23 mouse cellular contexts compared by ENCODE assay signal in genomic region chr5:129085153-129085552, GRCm38 (mm10). TPM values are rescaled to one million over a fixed set of nuclear protein-coding genes. Genes with fewer than 3 reads are reported as not detected.
A peak's percentile ranks its signal among the peaks of the same experiment; 100 is the strongest.
DNase-seq lines count a peak whose midpoint lies in the region; ATAC-seq and TF ChIP-seq lines count a peak whose summit lies in the region.
"Had no signal": no experiment of that assay in that cellular context is flagged by ENCODE, and none has a peak within 500 bp of the region (broad histone marks: within the 10 kb centered on the region; RNA-seq: fewer than 3 reads in every experiment).

No protein-coding gene starts in this region.

- no peak for ATAC-seq in midbrain, embryonic 11.5 days (ENCODE audit: low FRiP score)
- no peak for ATAC-seq in midbrain, embryonic 13.5 days
- ATAC-seq in midbrain, embryonic 16.5 days, result peak; percentile 14; the same call in 1 of the 2 replicates
- ATAC-seq in midbrain, embryonic 15.5 days (replicated peaks), result no peak
- ATAC-seq: activated CD4-positive, CD25-positive, alpha-beta regulatory T cell, adult 4 months; CD4-positive, CD25-positive, alpha-beta regulatory T cell, adult 4 months; forebrain, embryonic 13.5 days; forebrain, embryonic 15.5 days; Patski had no signal

- no peaks in the 10 kb centered on the region for H3K4me1 ChIP-seq in midbrain, embryonic 11.5 days (ENCODE audit: control insufficient read depth, insufficient read depth, low read length)
- H3K4me1 ChIP-seq in midbrain, embryonic 13.5 days (replicated peaks), result no peaks in the 10 kb centered on the region
- no peaks in the 10 kb centered on the region for H3K4me1 ChIP-seq in midbrain, embryonic 16.5 days (ENCODE audit: control insufficient read depth, insufficient read depth, low read length)
- no peaks in the 10 kb centered on the region for H3K4me1 ChIP-seq in midbrain, embryonic 15.5 days
- H3K4me1 ChIP-seq: embryonic facial prominence, embryonic 12.5 days; forebrain, embryonic 13.5 days; forebrain, embryonic 15.5 days had no signal

- no peak for DNase-seq in layer of hippocampus, adult 2 months (ENCODE audit: low spot score in 2 of 2)
- DNase-seq in layer of hippocampus, postnatal 14 days (ENCODE audit: low spot score in 2 of 2), result no peak
- DNase-seq in midbrain, embryonic 11.5 days (ENCODE audit: low spot score, missing footprints), result peak; percentile 51
- DNase-seq: adrenal gland, adult 8-10 months; adrenal gland, postnatal 14 days; adrenal gland, postnatal 36 days; cerebellum, adult 11-12 months; cerebellum, adult 2 months; cerebellum, adult 9-10 months; cerebellum, postnatal 10 days; cerebellum, postnatal 25 days had no signal

- no peak overlapping the region for H3K9ac ChIP-seq in midbrain, embryonic 11.5 days (ENCODE audit: low read length)
- H3K9ac ChIP-seq in midbrain, embryonic 13.5 days (replicated peaks), result no peak overlapping the region
- no peak overlapping the region for H3K9ac ChIP-seq in midbrain, embryonic 16.5 days (ENCODE audit: low read depth, low read length)
- no peak overlapping the region for H3K9ac ChIP-seq in midbrain, embryonic 15.5 days
- H3K9ac ChIP-seq: embryonic facial prominence, embryonic 12.5 days; forebrain, embryonic 13.5 days; forebrain, embryonic 15.5 days had no signal

- H3K4me3 ChIP-seq in layer of hippocampus, adult 2 months, result no peak overlapping the region
- H3K4me3 ChIP-seq in midbrain, embryonic 11.5 days (ENCODE audit: low read depth, low read length), result no peak overlapping the region
- H3K4me3 ChIP-seq in midbrain, embryonic 13.5 days (replicated peaks), result no peak overlapping the region
- no peak overlapping the region for H3K4me3 ChIP-seq in midbrain, embryonic 16.5 days (ENCODE audit: low read depth, low read length)
- H3K4me3 ChIP-seq in midbrain, embryonic 15.5 days, result no peak overlapping the region
- H3K4me3 ChIP-seq: embryonic facial prominence, embryonic 10.5 days; embryonic facial prominence, embryonic 12.5 days; forebrain, embryonic 13.5 days; forebrain, embryonic 15.5 days had no signal

- H3K36me3 ChIP-seq in midbrain, embryonic 11.5 days (ENCODE audit: control insufficient read depth, insufficient read depth, low read length), result no peaks in the 10 kb centered on the region
- no peaks in the 10 kb centered on the region for H3K36me3 ChIP-seq in midbrain, embryonic 13.5 days
- H3K36me3 ChIP-seq in midbrain, embryonic 16.5 days (ENCODE audit: control insufficient read depth, insufficient read depth, low read length), result no peaks in the 10 kb centered on the region
- no peaks in the 10 kb centered on the region for H3K36me3 ChIP-seq in midbrain, embryonic 15.5 days (replicated peaks)
- H3K36me3 ChIP-seq: embryonic facial prominence, embryonic 10.5 days; embryonic facial prominence, embryonic 12.5 days; forebrain, embryonic 15.5 days; G1E had no signal

- no peak overlapping the region for H3K4me2 ChIP-seq in midbrain, embryonic 11.5 days
- H3K4me2 ChIP-seq in midbrain, embryonic 13.5 days (replicated peaks), result no peak overlapping the region
- no peak overlapping the region for H3K4me2 ChIP-seq in midbrain, embryonic 16.5 days (ENCODE audit: low read length)
- H3K4me2 ChIP-seq in midbrain, embryonic 15.5 days, result no peak overlapping the region
- H3K4me2 ChIP-seq: embryonic facial prominence, embryonic 12.5 days; forebrain, embryonic 13.5 days; forebrain, embryonic 15.5 days had no signal

- H3K9me3 ChIP-seq in midbrain, embryonic 11.5 days (ENCODE audit: control insufficient read depth, low read length), result no peaks in the 10 kb centered on the region
- H3K9me3 ChIP-seq in midbrain, embryonic 13.5 days, result no peaks in the 10 kb centered on the region
- H3K9me3 ChIP-seq in midbrain, embryonic 16.5 days (replicated peaks; ENCODE audit: control insufficient read depth, low read length, poor library complexity, severe bottlenecking), result no peaks in the 10 kb centered on the region
- H3K9me3 ChIP-seq in midbrain, embryonic 15.5 days, result no peaks in the 10 kb centered on the region
- H3K9me3 ChIP-seq: embryonic facial prominence, embryonic 10.5 days; embryonic facial prominence, embryonic 12.5 days; forebrain, embryonic 13.5 days; forebrain, embryonic 15.5 days had no signal

- H3K27ac ChIP-seq in layer of hippocampus, adult 2 months, result peak overlapping the region; percentile 12; the same call in 1 of the 2 replicates
- no peak overlapping the region for H3K27ac ChIP-seq in midbrain, embryonic 11.5 days (ENCODE audit: low read depth, low read length)
- no peak overlapping the region for H3K27ac ChIP-seq in midbrain, embryonic 13.5 days
- H3K27ac ChIP-seq in midbrain, embryonic 16.5 days (ENCODE audit: low read length), result no peak overlapping the region
- no peak overlapping the region for H3K27ac ChIP-seq in midbrain, embryonic 15.5 days
- H3K27ac ChIP-seq: embryonic facial prominence, embryonic 10.5 days; embryonic facial prominence, embryonic 12.5 days; forebrain, embryonic 13.5 days; forebrain, embryonic 15.5 days had no signal

- no peak for TF ChIP-seq CTCF in layer of hippocampus, adult 2 months (conservative IDR thresholded peaks at IDR 0.05)

- 95% methylated on average over 10 of the region's 10 CpGs for WGBS in midbrain, embryonic 11.5 days
- WGBS in midbrain, embryonic 13.5 days, result 88% methylated on average over 10 of the region's 10 CpGs
- 80% methylated on average over 10 of the region's 10 CpGs for WGBS in midbrain, embryonic 16.5 days
- WGBS in midbrain, embryonic 15.5 days, result 84% methylated on average over 10 of the region's 10 CpGs

- no peaks in the 10 kb centered on the region for H3K27me3 ChIP-seq in midbrain, embryonic 11.5 days (ENCODE audit: control insufficient read depth, insufficient read depth, low read length)
- no peaks in the 10 kb centered on the region for H3K27me3 ChIP-seq in midbrain, embryonic 13.5 days
- H3K27me3 ChIP-seq in midbrain, embryonic 16.5 days (ENCODE audit: control insufficient read depth, insufficient read depth, low read depth, low read length), result no peaks in the 10 kb centered on the region
- no peaks in the 10 kb centered on the region for H3K27me3 ChIP-seq in midbrain, embryonic 15.5 days (replicated peaks)
- H3K27me3 ChIP-seq: embryonic facial prominence, embryonic 12.5 days; forebrain, embryonic 13.5 days; forebrain, embryonic 15.5 days had no signal

RNA-seq across cellular contexts. Expression of gene Adgrd1, which starts 11.4 kb away (rescaled TPM):
- total RNA-seq in layer of hippocampus, adult 2 months (2021), result under 1 TPM; 0.33 to 0.39 TPM
- under 1 TPM; 0.48 to 0.51 TPM for total RNA-seq in layer of hippocampus, postnatal 14 days (2021)
- 0.07 and 0.15 TPM in 2 replicates for polyA plus RNA-seq in midbrain, embryonic 11.5 days (2014; fragmentation: Nextera tagmentation; extraction: Ambion mirVana)
- 0.12 and 0.15 TPM in 2 replicates for polyA plus RNA-seq in midbrain, embryonic 13.5 days (2015; fragmentation: Nextera tagmentation; extraction: Ambion mirVana)
- polyA plus RNA-seq in midbrain, embryonic 16.5 days (2015; fragmentation: Nextera tagmentation; extraction: Ambion mirVana), result 0.11 and 0.21 TPM in 2 replicates
- polyA plus RNA-seq in midbrain, embryonic 15.5 days (2015; fragmentation: Nextera tagmentation; extraction: Ambion mirVana), result 0.18 and 0.26 TPM in 2 replicates
- polyA plus RNA-seq: embryonic facial prominence, embryonic 10.5 days; forebrain, embryonic 11.5 days; G1E had no signal
